Mouse (Mus musculus) limb, embryonic 10.5 days (tissue): ENCODE measurements around the gene Src. TPM values are rescaled to one million over a fixed set of nuclear protein-coding genes. Genes with fewer than 3 reads are reported as not detected.
A peak's percentile ranks its signal among the peaks of the same experiment; 100 is the strongest.
"Not testable (repeated sequence)": the region's sequence is repeated elsewhere in the genome, so short reads cannot be mapped to it uniquely, and the experiment has no call there.

Experiments used
- DNase-seq: peaks from one replicate; pipeline ENCODE4 v3.0.0-alpha.2; 2017; ENCODE audit warnings: low spot score
- H3K27ac ChIP-seq: fragments of 300-500 bp; sonication (generic); 2 replicates; pipeline ENCODE4 v1.5.1; 2016; ENCODE audit warnings: mild to moderate bottlenecking
- H3K27me3 ChIP-seq: fragments of 300-500 bp; sonication (generic); 2 replicates; pipeline ENCODE4 v1.6.1; 2016; ENCODE audit warnings: low read depth, mild to moderate bottlenecking; ENCODE audit not compliant: poor library complexity, severe bottlenecking
- H3K36me3 ChIP-seq: fragments of 300-500 bp; sonication (generic); 2 replicates; pipeline ENCODE4 v1.6.1; 2016; ENCODE audit warnings: mild to moderate bottlenecking, moderate library complexity
- H3K4me1 ChIP-seq: fragments of 300-500 bp; sonication (generic); 2 replicates; pipeline ENCODE4 v1.6.1; 2016
- H3K4me3 ChIP-seq: fragments of 300-500 bp; sonication (generic); 2 replicates; pipeline ENCODE4 v1.5.1; 2016; ENCODE audit warnings: mild to moderate bottlenecking, moderate library complexity
- H3K9me3 ChIP-seq: fragments of 300-500 bp; sonication (generic); replicated peaks from 2 replicates; pipeline ENCODE4 v1.6.1; 2016; ENCODE audit warnings: mild to moderate bottlenecking
- WGBS: fragments of 180-500 bp; shearing (Covaris S2); methylation state at CpG from one replicate; pipeline ENCODE4 v1.1.7; 2016; 5-methylcytosine and 5-hydroxymethylcytosine counted together
- polyA plus RNA-seq: library from polyadenylated mRNA; unstranded; fragments of >200 nt; fragmentation: Nextera tagmentation; extraction: Ambion mirVana; gene quantifications from 2 replicates; pipeline ENCODE4 v1.2.1, GENCODE M21; 2016

Gene Src
- polyA plus RNA-seq: 21.7 and 26.2 TPM in 2 replicates

GRCm38 (mm10) chr2:157418206-157418605 is at the start of gene Src:
Src (plus strand) TSS chr2:157418444.
- peaks cover 52% of the 10 kb centered on the region for H3K4me1 ChIP-seq

GRCm38 (mm10) chr2:157371696-157372095 is 46.5 kb upstream of the Src start:
- no peak for DNase-seq
- Histone ChIP-seq H3K27me3 (no peaks in the 10 kb centered on the region), H3K4me3 (no peak overlapping the region), H3K4me1 (peaks cover 36% of the 10 kb centered on the region), H3K36me3 (peaks cover 26% of the 10 kb centered on the region), H3K27ac (no peak overlapping the region), H3K9me3 (no peaks in the 10 kb centered on the region)
- 81% methylated on average over 6 of the region's 6 CpGs for WGBS

More at GRCm38 (mm10) chr2:157418206-157418605, at the start of gene Src:
- WGBS: 15% methylated on average over 13 of the region's 13 CpGs
- no peaks in the 10 kb centered on the region for H3K27me3 ChIP-seq
- H3K27ac ChIP-seq: peak within 1 kb of the TSS; percentile 66
- H3K4me3 ChIP-seq: peak within 1 kb of the TSS; percentile 25; the same call in 1 of the 2 replicates
- peak; percentile 48 for DNase-seq
- no peaks in the 10 kb centered on the region for H3K9me3 ChIP-seq
- no peaks in the 10 kb centered on the region for H3K36me3 ChIP-seq

- H3K4me3 ChIP-seq: no peak overlapping the region
- 83% methylated on average over 3 of the region's 3 CpGs for WGBS
- no peaks in the 10 kb centered on the region for H3K9me3 ChIP-seq
- H3K27ac ChIP-seq: no peak overlapping the region
- H3K27me3 ChIP-seq: no peaks in the 10 kb centered on the region
- no peak for DNase-seq
- peaks cover 30% of the 10 kb centered on the region for H3K36me3 ChIP-seq
- H3K4me1 ChIP-seq: peaks cover 23% of the 10 kb centered on the region
Observed at GRCm38 (mm10) chr2:157373681-157374080, 44.6 kb upstream of the Src start.

GRCm38 (mm10) chr2:157375051-157375450 is 43.2 kb upstream of the Src start:
- peaks cover 20% of the 10 kb centered on the region for H3K4me1 ChIP-seq
- no peak overlapping the region for H3K27ac ChIP-seq
- no peak for DNase-seq
- WGBS: 67% methylated on average over 8 of the region's 8 CpGs
- peaks cover 38% of the 10 kb centered on the region for H3K36me3 ChIP-seq
- H3K4me3 ChIP-seq: no peak overlapping the region
- no peaks in the 10 kb centered on the region for H3K9me3 ChIP-seq
- no peaks in the 10 kb centered on the region for H3K27me3 ChIP-seq

GRCm38 (mm10) chr2:157375794-157376757 is 42.2 kb upstream of the Src start:
- no peak overlapping the region for H3K4me3 ChIP-seq
- H3K36me3 ChIP-seq: peaks cover 43% of the 10 kb centered on the region
- no peaks in the 10 kb centered on the region for H3K27me3 ChIP-seq
- DNase-seq: no peak
- 31% methylated on average over 14 of the region's 14 CpGs for WGBS
- H3K9me3 ChIP-seq: no peaks in the 10 kb centered on the region
- peaks cover 20% of the 10 kb centered on the region for H3K4me1 ChIP-seq
- H3K27ac ChIP-seq: 0 out of 2 replicates have a peak overlapping the region, but pooled peaks have one; percentile 31

- WGBS: 55% methylated on average over 3 of the region's 3 CpGs
- H3K36me3 ChIP-seq: peaks cover 47% of the 10 kb centered on the region
- H3K27me3 ChIP-seq: no peaks in the 10 kb centered on the region
- peaks cover 20% of the 10 kb centered on the region for H3K4me1 ChIP-seq
- DNase-seq: no peak
- H3K27ac ChIP-seq: no peak overlapping the region
- no peaks in the 10 kb centered on the region for H3K9me3 ChIP-seq
- H3K4me3 ChIP-seq: no peak overlapping the region
Observed at GRCm38 (mm10) chr2:157376995-157377394, 41.2 kb upstream of the Src start.

GRCm38 (mm10) chr2:157384836-157385235 is 33.4 kb upstream of the Src start:
- no peak for DNase-seq
- H3K4me3 ChIP-seq: no peak overlapping the region
- WGBS: 85% methylated on average over 4 of the region's 4 CpGs
- peaks cover 4% of the 10 kb centered on the region; the same call in 1 of the 2 replicates for H3K4me1 ChIP-seq
- peaks cover 81% of the 10 kb centered on the region for H3K36me3 ChIP-seq
- H3K27me3 ChIP-seq: no peaks in the 10 kb centered on the region
- no peaks in the 10 kb centered on the region for H3K9me3 ChIP-seq
- no peak overlapping the region for H3K27ac ChIP-seq

GRCm38 (mm10) chr2:157388901-157389590 is 29.2 kb upstream of the Src start:
- peaks cover 84% of the 10 kb centered on the region for H3K36me3 ChIP-seq
- not testable (repeated sequence) for H3K9me3 ChIP-seq, H3K27me3 ChIP-seq, H3K27ac ChIP-seq, H3K4me1 ChIP-seq, DNase-seq, H3K4me3 ChIP-seq
- 92% methylated on average over 14 of the region's 14 CpGs for WGBS

- Histone ChIP-seq H3K27me3 (no peaks in the 10 kb centered on the region), H3K36me3 (peaks cover 82% of the 10 kb centered on the region), H3K9me3 (no peaks in the 10 kb centered on the region), H3K4me1 (no peaks in the 10 kb centered on the region), H3K27ac (no peak overlapping the region), H3K4me3 (no peak overlapping the region)
- DNase-seq: no peak
- WGBS: 87% methylated on average over 7 of the region's 7 CpGs
Observed at GRCm38 (mm10) chr2:157389591-157389921, 28.7 kb upstream of the Src start.

- 0 out of 2 replicates have a peak, but pooled peaks cover 5% of the 10 kb centered on the region for H3K4me1 ChIP-seq
- H3K9me3 ChIP-seq: no peaks in the 10 kb centered on the region
- peaks cover 86% of the 10 kb centered on the region for H3K36me3 ChIP-seq
- no peak overlapping the region for H3K27ac ChIP-seq
- WGBS: 96% methylated on average over 2 of the region's 2 CpGs
- no peaks in the 10 kb centered on the region for H3K27me3 ChIP-seq
- no peak for DNase-seq
- H3K4me3 ChIP-seq: no peak overlapping the region
Observed at GRCm38 (mm10) chr2:157392331-157392730, 25.9 kb upstream of the Src start.

- WGBS: 99% methylated on average over 4 of the region's 4 CpGs
- Histone ChIP-seq H3K36me3 (peaks cover 87% of the 10 kb centered on the region), H3K27ac (no peak overlapping the region), H3K9me3 (no peaks in the 10 kb centered on the region), H3K27me3 (no peaks in the 10 kb centered on the region), H3K4me1 (0 out of 2 replicates have a peak, but pooled peaks cover 5% of the 10 kb centered on the region), H3K4me3 (no peak overlapping the region)
- DNase-seq: no peak
Observed at GRCm38 (mm10) chr2:157393549-157393948, 24.7 kb upstream of the Src start.

- Histone ChIP-seq H3K9me3 (no peaks in the 10 kb centered on the region), H3K27me3 (no peaks in the 10 kb centered on the region), H3K27ac (no peak overlapping the region; the same call in 1 of the 2 replicates), H3K4me3 (no peak overlapping the region), H3K36me3 (peaks cover 78% of the 10 kb centered on the region), H3K4me1 (0 out of 2 replicates have a peak, but pooled peaks cover 10% of the 10 kb centered on the region)
- DNase-seq: no peak
- 74% methylated on average over 6 of the region's 6 CpGs for WGBS
Observed at GRCm38 (mm10) chr2:157394868-157395267, 23.4 kb upstream of the Src start.

- 74% methylated on average over 5 of the region's 5 CpGs for WGBS
- H3K36me3 ChIP-seq: peaks cover 75% of the 10 kb centered on the region
- no peak overlapping the region; the same call in 1 of the 2 replicates for H3K27ac ChIP-seq
- H3K27me3 ChIP-seq: no peaks in the 10 kb centered on the region
- no peaks in the 10 kb centered on the region for H3K9me3 ChIP-seq
- no peak for DNase-seq
- H3K4me3 ChIP-seq: no peak overlapping the region
- 0 out of 2 replicates have a peak, but pooled peaks cover 10% of the 10 kb centered on the region for H3K4me1 ChIP-seq
Observed at GRCm38 (mm10) chr2:157395371-157395770, 22.9 kb upstream of the Src start.
